Mouse (Mus musculus) heart, postnatal 0 days (tissue): ENCODE measurements around the gene Snx29. TPM values are rescaled to one million over a fixed set of nuclear protein-coding genes. Genes with fewer than 3 reads are reported as not detected.

Experiments
- ATAC-seq: fragments of 200-750 bp; cut with Nextera tagmentation; 2 replicates; pipeline ENCODE4 v1.8.0; 2017; ENCODE audit warnings: low read depth, moderate number of reproducible peaks, moderate library complexity; ENCODE audit not compliant: insufficient read depth
- DNase-seq: peaks from one replicate; pipeline ENCODE4 v3.0.0-alpha.2; 2016; ENCODE audit warnings: low spot score
- H3K27ac ChIP-seq: fragments of 300-500 bp; sonication (generic); 2 replicates; pipeline ENCODE4 v1.5.1; 2014; ENCODE audit warnings: low read depth, mild to moderate bottlenecking
- H3K27me3 ChIP-seq: fragments of 300-500 bp; sonication (generic); 2 replicates; pipeline ENCODE4 v1.6.1; 2014; ENCODE audit warnings: low read length, mixed read lengths; ENCODE audit not compliant: control insufficient read depth, insufficient read depth
- H3K36me3 ChIP-seq: fragments of 300-500 bp; sonication (generic); replicated peaks from 2 replicates; pipeline ENCODE4 v1.6.1; 2014; ENCODE audit warnings: low read length, mixed read lengths; ENCODE audit not compliant: control insufficient read depth, insufficient read depth
- H3K4me1 ChIP-seq: fragments of 300-500 bp; sonication (generic); 2 replicates; pipeline ENCODE4 v1.6.1; 2014; ENCODE audit warnings: antibody characterized with exemption; ENCODE audit not compliant: control insufficient read depth, insufficient read depth
- H3K4me2 ChIP-seq: fragments of 300-500 bp; sonication (generic); 2 replicates; pipeline ENCODE4 v1.6.1; 2014; ENCODE audit warnings: low read depth, mild to moderate bottlenecking, low read length, moderate library complexity
- H3K4me3 ChIP-seq: fragments of 300-500 bp; sonication (generic); 2 replicates; pipeline ENCODE4 v1.5.1; 2014; ENCODE audit warnings: low read depth, low read length
- H3K9ac ChIP-seq: fragments of 300-500 bp; sonication (generic); replicated peaks from 2 replicates; pipeline ENCODE4 v1.6.1; 2014; ENCODE audit warnings: low read depth, low read length, mixed read lengths
- H3K9me3 ChIP-seq: fragments of 300-500 bp; sonication (generic); replicated peaks from 2 replicates; pipeline ENCODE4 v1.6.1; 2016; ENCODE audit warnings: low read length; ENCODE audit not compliant: control insufficient read depth
- CTCF ChIP-seq: IDR thresholded peaks from 2 replicates; pipeline ENCODE4 v1.5.1; 2016; ENCODE audit warnings: antibody characterized with exemption, control low read depth, low read depth
- EP300 ChIP-seq: IDR thresholded peaks from 2 replicates; pipeline ENCODE4 v1.6.1; 2016; ENCODE audit warnings: antibody characterized with exemption, low read depth
- WGBS: fragments of 180-500 bp; shearing (Covaris S2); extraction: QIAGEN DNeasy Blood & Tissue Kit; methylation state at CpG from one replicate; pipeline ENCODE4 v1.1.7; 2014; 5-methylcytosine and 5-hydroxymethylcytosine counted together
- polyA plus RNA-seq: library from polyadenylated mRNA; unstranded; fragments of >200 nt; fragmentation: Nextera tagmentation; extraction: Ambion mirVana; gene quantifications from 2 replicates; pipeline ENCODE4 v1.2.1, GENCODE M21; 2015
- total RNA-seq: library from RNA; depleted of rRNA; stranded (reverse); fragments of >200 nt; gene quantifications from 2 replicates; pipeline ENCODE4 v1.2.3, GENCODE M21; 2014; ENCODE audit warnings: low replicate concordance

Gene Snx29
- total and polyA plus RNA-seq, 2 experiments from 2014 or later: 3.1 to 3.9 TPM

GRCm38 (mm10) chr16:11624121-11624520 lies 301.4 kb downstream of the Snx29 start:
- no peak overlapping the region for H3K4me3 ChIP-seq
- TF ChIP-seq CTCF (no peak), EP300 (no peak)
- H3K9ac ChIP-seq: no peak overlapping the region
- WGBS: 65% methylated on average over 2 of the region's 2 CpGs
- no peak overlapping the region for H3K27ac ChIP-seq
- DNase-seq (no peak), ATAC-seq (no peak)
- H3K4me2 ChIP-seq: no peak overlapping the region
- no peaks in the 10 kb centered on the region for H3K27me3 ChIP-seq
- no peaks in the 10 kb centered on the region for H3K36me3 ChIP-seq
- no peaks in the 10 kb centered on the region for H3K9me3 ChIP-seq
- no peaks in the 10 kb centered on the region for H3K4me1 ChIP-seq

- ATAC-seq (no peak), DNase-seq (no peak)
- Histone ChIP-seq H3K27ac (no peak overlapping the region), H3K4me3 (no peak overlapping the region), H3K4me2 (no peak overlapping the region), H3K9me3 (no peaks in the 10 kb centered on the region), H3K4me1 (no peaks in the 10 kb centered on the region), H3K36me3 (no peaks in the 10 kb centered on the region), H3K27me3 (no peaks in the 10 kb centered on the region), H3K9ac (no peak overlapping the region)
- WGBS: 100% methylated on average over 1 of the region's 1 CpGs
- no peak for TF ChIP-seq CTCF
- no peak for TF ChIP-seq EP300
These were observed 303.3 kb downstream of the Snx29 start for GRCm38 (mm10) chr16:11626004-11626481.

- Histone ChIP-seq H3K27me3 (no peaks in the 10 kb centered on the region), H3K4me2 (no peak overlapping the region), H3K4me1 (no peaks in the 10 kb centered on the region), H3K4me3 (no peak overlapping the region), H3K36me3 (no peaks in the 10 kb centered on the region), H3K27ac (no peak overlapping the region), H3K9me3 (no peaks in the 10 kb centered on the region), H3K9ac (no peak overlapping the region)
- DNase-seq: no peak
- ATAC-seq: no peak
- no peak for TF ChIP-seq CTCF
- TF ChIP-seq EP300: no peak
- 74% methylated on average over 2 of the region's 2 CpGs for WGBS
These were observed 303.9 kb downstream of the Snx29 start for GRCm38 (mm10) chr16:11626616-11627015.

- no peaks in the 10 kb centered on the region for H3K27me3 ChIP-seq
- ATAC-seq (no peak), DNase-seq (no peak)
- H3K9me3 ChIP-seq: no peaks in the 10 kb centered on the region
- H3K36me3 ChIP-seq: no peaks in the 10 kb centered on the region
- H3K9ac ChIP-seq: no peak overlapping the region
- no peak overlapping the region for H3K4me2 ChIP-seq
- TF ChIP-seq CTCF: peak; percentile 37
- TF ChIP-seq EP300: no peak
- no peak overlapping the region for H3K27ac ChIP-seq
- no peaks in the 10 kb centered on the region for H3K4me1 ChIP-seq
- WGBS: 85% methylated on average over 9 of the region's 9 CpGs
- no peak overlapping the region for H3K4me3 ChIP-seq
These were observed 305.3 kb downstream of the Snx29 start for GRCm38 (mm10) chr16:11627866-11628638.

- Histone ChIP-seq H3K27ac (no peak overlapping the region), H3K36me3 (no peaks in the 10 kb centered on the region), H3K4me3 (no peak overlapping the region), H3K4me1 (no peaks in the 10 kb centered on the region), H3K9ac (no peak overlapping the region), H3K9me3 (no peaks in the 10 kb centered on the region), H3K4me2 (no peak overlapping the region), H3K27me3 (no peaks in the 10 kb centered on the region)
- TF ChIP-seq CTCF: no peak
- no peak for TF ChIP-seq EP300
- ATAC-seq (no peak), DNase-seq (no peak)
- WGBS: 86% methylated on average over 7 of the region's 7 CpGs
These were observed 307.0 kb downstream of the Snx29 start for GRCm38 (mm10) chr16:11629704-11630103.
